Mouse (Mus musculus): ENCODE results near the gene Olfr631. TPM values are rescaled to one million over a fixed set of nuclear protein-coding genes. Genes with fewer than 3 reads are reported as not detected.

Olfr631 gene
- polyA plus RNA-seq (2012): not detected in 2 replicates

DNA sequence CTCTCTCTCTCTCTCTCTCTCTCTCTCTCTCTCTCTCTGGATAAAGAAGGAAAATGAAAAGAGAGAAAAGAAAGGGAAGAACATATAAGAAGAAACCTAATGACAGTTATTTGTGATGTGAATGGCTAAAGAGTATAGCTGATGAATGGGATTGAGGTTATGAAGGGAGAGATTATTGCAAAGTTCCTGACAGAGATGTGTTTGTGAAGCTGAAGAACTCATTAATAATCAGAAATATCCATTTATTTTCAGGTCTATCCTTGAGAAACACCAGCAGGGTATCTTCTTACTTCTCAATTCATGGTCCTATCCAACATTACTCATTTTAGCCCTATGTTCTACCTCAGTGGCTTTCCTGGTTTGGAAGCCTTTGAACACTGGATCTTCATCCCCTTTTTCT lies at the start of gene Olfr631:
Gene Olfr631, plus strand, starts transcription at position 301 of the 400 bp plus-strand sequence.

DNA sequence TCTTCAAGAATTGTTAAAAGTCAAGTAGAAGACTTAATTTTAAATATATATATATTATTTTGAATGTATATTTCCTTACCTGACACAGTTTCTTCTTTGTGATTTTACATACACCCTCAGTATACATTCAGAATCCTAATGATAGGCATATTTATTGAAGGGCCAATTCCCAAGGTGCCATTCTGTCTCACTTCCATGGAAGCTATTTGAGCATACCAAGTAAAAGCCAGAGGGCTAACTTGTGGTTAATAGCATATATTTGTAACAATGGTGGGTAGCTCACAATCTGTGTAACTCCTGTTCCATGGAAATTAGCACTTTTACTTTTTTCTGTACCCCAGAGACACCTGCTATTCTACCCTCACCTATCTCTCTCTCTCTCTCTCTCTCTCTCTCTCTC lies 42.5 kb upstream of the Olfr631 start, which contains the start of gene Olfr66:
Gene Olfr66, minus strand, starts transcription at position 101 of the 400 bp plus-strand sequence.

DNA sequence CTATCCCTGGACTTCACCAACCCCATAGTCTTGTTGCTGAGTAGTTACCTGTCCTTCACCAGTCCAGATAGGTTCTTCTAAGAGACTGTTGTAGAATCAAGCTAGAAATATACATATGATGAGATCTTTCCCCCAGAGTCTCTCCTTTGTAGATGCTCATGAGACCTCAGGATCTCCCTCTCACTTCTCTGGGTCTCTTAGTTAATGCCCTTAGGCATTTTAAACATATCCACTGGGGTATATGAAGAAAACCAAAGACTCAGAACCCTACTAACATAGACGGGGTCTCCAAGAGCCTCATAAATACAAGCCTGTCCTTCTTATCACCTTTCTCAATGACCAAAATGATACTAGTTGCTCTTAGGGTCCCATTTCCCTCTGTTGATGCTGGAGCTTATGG lies 34.2 kb upstream of the Olfr631 start, which contains the start of gene Olfr64:
Gene Olfr64, minus strand, starts transcription at position 101 of the 400 bp plus-strand sequence.

DNA sequence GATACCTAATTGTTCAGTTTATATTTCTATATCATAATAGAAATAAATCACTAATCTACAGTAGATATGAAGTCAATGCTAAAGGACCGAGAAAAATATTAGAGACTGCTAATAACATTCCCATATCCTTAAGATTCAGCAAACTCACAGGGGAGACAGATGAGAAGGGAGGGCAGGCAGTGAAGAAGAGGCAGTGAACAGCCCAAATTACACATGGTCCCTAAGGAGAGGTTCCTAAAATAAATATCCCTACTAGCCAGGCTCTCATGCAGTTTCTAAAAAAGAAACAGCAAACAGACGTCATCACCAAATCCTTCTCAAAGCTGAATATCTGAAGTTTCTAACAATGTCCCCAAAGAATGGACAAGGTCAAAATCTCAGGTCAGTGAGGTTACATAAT lies 25.4 kb upstream of the Olfr631 start, which contains the start of gene Olfr65:
Gene Olfr65, plus strand, starts transcription at position 301 of the 400 bp plus-strand sequence.

DNA sequence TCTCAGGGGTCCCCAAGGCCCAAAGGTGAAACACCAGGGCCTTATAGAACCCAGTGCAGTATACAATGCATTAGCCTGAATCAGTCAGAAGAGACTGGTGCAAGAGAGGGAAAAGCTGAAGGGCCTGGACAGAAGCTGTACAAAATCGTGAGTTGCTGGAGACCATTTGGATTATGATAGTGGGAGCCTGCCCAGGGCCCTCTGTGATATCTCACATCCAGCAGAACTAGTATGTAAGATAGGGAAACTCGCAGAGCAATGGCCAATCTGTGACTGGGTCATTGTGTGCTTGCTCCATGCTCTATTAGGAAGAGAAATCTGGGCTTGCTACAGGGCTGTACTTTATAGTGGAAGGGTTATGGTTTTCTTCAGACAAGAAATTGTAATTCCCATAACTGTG lies 5.6 kb downstream of the Olfr631 start, which contains the start of gene Olfr632:
Gene Olfr632, plus strand, starts transcription at position 84 of the 400 bp plus-strand sequence.

DNA sequence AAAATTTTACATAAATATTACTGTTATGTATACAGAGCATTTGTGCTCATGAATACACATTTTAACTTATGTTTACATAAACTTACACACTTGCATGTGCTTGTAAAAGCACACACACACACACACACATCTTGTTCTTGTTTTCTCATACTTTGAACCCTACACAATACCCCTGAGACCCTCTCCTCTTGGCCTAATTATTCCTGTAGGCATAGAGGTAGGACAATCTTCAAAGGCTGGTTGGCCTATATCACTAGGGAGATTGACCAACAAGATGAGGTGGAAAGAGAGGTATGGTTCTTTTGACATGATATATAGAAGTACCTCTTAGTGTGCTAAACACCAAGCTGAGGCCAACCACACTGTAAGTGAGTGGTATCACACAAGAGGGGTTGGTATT lies 15.5 kb downstream of the Olfr631 start, which contains the start of gene Olfr633:
Gene Olfr633, plus strand, starts transcription at position 301 of the 400 bp plus-strand sequence.

GRCm38 (mm10) chr7:103970852-103971251 lies 42.2 kb downstream of the Olfr631 start, which contains the start of gene Olfr635:
Gene Olfr635, plus strand, starts transcription at chr7:103971152.

Other genes with a start within 250 kb of the Olfr631 start
- 0.19 TPM in 1 of 2 replicates, not detected in the other for gene Olfr625-ps1, start 246.1 kb upstream of the Olfr631 start, polyA plus RNA-seq (2012)
- not detected in 2 replicates for gene Olfr243, start 214.2 kb upstream of the Olfr631 start, polyA plus RNA-seq (2012)
- gene Olfr628, start 198.5 kb upstream of the Olfr631 start, polyA plus RNA-seq (2012): not detected in 2 replicates
- gene Olfr629, start 183.9 kb upstream of the Olfr631 start, polyA plus RNA-seq (2012): not detected in 2 replicates
- gene Olfr630, start 171.5 kb upstream of the Olfr631 start, polyA plus RNA-seq (2012): not detected in 2 replicates
- not detected in 2 replicates for gene Olfr69, start 157.2 kb upstream of the Olfr631 start, polyA plus RNA-seq (2012)
- gene Olfr68, start 149.1 kb upstream of the Olfr631 start, polyA plus RNA-seq (2012): not detected in 2 replicates
- gene Olfr67, start 137.0 kb upstream of the Olfr631 start, polyA plus RNA-seq (2012): not detected in 2 replicates
- 65.8 and 124 TPM in 2 replicates for gene Hbb-bt, start 114.8 kb upstream of the Olfr631 start, polyA plus RNA-seq (2012)
- gene Hbb-bs, start 100.7 kb upstream of the Olfr631 start, polyA plus RNA-seq (2012): 239 and 618 TPM in 2 replicates
- gene Hbb-bh2, start 88.3 kb upstream of the Olfr631 start, polyA plus RNA-seq (2012): not detected in 2 replicates
- not detected in 2 replicates for gene Hbb-bh1, start 85.7 kb upstream of the Olfr631 start, polyA plus RNA-seq (2012)
- gene Hbb-y, start 75.6 kb upstream of the Olfr631 start, polyA plus RNA-seq (2012): not detected in 2 replicates
- not detected in 2 replicates for gene Olfr66, start 42.6 kb upstream of the Olfr631 start, polyA plus RNA-seq (2012)
- 0.02 TPM in 1 of 2 replicates, not detected in the other for gene Olfr64, start 34.3 kb upstream of the Olfr631 start, polyA plus RNA-seq (2012)
- gene Olfr65, start 25.3 kb upstream of the Olfr631 start, polyA plus RNA-seq (2012): not detected in 2 replicates
- gene Olfr632, start 5.5 kb downstream of the Olfr631 start, polyA plus RNA-seq (2012): not detected in 2 replicates
- not detected in 2 replicates for gene Olfr633, start 15.6 kb downstream of the Olfr631 start, polyA plus RNA-seq (2012)
- gene Olfr635, start 42.3 kb downstream of the Olfr631 start, polyA plus RNA-seq (2012): 0.01 TPM in 1 of 2 replicates, not detected in the other
- gene Olfr638, start 69.9 kb downstream of the Olfr631 start, polyA plus RNA-seq (2012): not detected in 2 replicates
- gene Olfr639, start 88.5 kb downstream of the Olfr631 start, polyA plus RNA-seq (2012): 0.01 TPM in 1 of 2 replicates, not detected in the other
- not detected in 2 replicates for gene Olfr640, start 96.7 kb downstream of the Olfr631 start, polyA plus RNA-seq (2012)
- not detected in 2 replicates for gene Olfr641, start 106.6 kb downstream of the Olfr631 start, polyA plus RNA-seq (2012)
- gene Olfr642, start 123.8 kb downstream of the Olfr631 start, polyA plus RNA-seq (2012): not detected in 2 replicates
- not detected in 2 replicates for gene 4930516K23Rik, start 132.6 kb downstream of the Olfr631 start, polyA plus RNA-seq (2012)
- gene Olfr644, start 143.0 kb downstream of the Olfr631 start, polyA plus RNA-seq (2012): not detected in 2 replicates
- gene Olfr645, start 156.6 kb downstream of the Olfr631 start, polyA plus RNA-seq (2012): not detected in 2 replicates
- gene Olfr646, start 176.0 kb downstream of the Olfr631 start, polyA plus RNA-seq (2012): 0.02 TPM in 1 of 2 replicates, not detected in the other
- gene Ubqln5, start 201.0 kb downstream of the Olfr631 start, polyA plus RNA-seq (2012): 0.03 TPM in 1 of 2 replicates, not detected in the other
- gene Olfr643, start 208.6 kb downstream of the Olfr631 start, polyA plus RNA-seq (2012): not detected in 2 replicates
- gene Ubqln3, start 214.5 kb downstream of the Olfr631 start, polyA plus RNA-seq (2012): not detected in 2 replicates
- gene Ubqlnl, start 221.7 kb downstream of the Olfr631 start, polyA plus RNA-seq (2012): not detected in 2 replicates
- gene Olfm5, start 236.0 kb downstream of the Olfr631 start, polyA plus RNA-seq (2012): not detected in 2 replicates